Mouse (Mus musculus): ENCODE data around the gene Gm28168.
"Not testable (repeated sequence)": the region's sequence is repeated elsewhere in the genome, so short reads cannot be mapped to it uniquely, and the experiment has no call there.

The Gm28168 gene

DNA sequence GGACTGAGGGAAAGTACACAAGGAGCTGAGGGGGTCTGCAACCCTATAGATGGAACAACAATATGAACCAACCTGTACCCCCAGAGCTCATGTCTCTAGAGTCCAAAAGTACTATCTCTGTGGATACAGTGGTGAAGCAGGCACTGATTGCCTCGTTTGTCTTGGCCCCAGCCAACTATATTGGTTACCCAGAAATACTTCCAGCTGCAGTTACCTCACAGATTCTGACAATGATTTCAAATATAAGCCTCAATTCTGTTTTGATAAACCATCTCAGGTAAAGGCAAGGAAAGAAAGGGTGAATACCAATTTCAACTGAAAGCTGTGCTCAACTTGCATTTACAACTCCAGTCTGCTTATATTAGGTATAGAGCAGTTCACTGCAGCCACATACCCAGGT lies at the start of gene Gm28168:
Gene Gm28168, plus strand, starts transcription at position 301 of the 400 bp plus-strand sequence.
- DNase-seq (ENCODE audit: low read depth, low spot score), result not testable (repeated sequence)

DNA sequence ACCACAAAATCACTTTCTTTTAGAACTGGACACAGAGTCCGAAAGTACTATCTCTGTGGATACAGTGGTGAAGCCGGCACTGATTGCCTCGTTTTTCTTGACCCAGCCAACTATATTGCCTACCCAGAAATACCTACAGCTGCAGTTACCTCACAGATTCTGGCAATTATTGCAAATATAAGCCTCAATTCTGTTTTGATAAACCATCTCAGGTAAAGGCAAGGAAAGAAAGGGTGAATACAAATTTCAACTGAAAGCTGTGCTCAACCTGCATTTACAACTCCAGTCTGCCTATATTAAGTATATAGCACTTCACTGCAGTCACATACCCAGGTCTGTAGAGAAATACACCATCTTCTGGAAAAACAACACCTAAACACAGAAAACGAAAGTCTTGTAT lies 37.8 kb downstream of the Gm28168 start, which contains the start of gene Gm7145:
Gene Gm7145, plus strand, starts transcription at position 301 of the 400 bp plus-strand sequence.
- DNase-seq (ENCODE audit: low read depth, low spot score), result no peak
